ENCODE assay signal across 13 mouse cellular contexts in the genomic region with DNA sequence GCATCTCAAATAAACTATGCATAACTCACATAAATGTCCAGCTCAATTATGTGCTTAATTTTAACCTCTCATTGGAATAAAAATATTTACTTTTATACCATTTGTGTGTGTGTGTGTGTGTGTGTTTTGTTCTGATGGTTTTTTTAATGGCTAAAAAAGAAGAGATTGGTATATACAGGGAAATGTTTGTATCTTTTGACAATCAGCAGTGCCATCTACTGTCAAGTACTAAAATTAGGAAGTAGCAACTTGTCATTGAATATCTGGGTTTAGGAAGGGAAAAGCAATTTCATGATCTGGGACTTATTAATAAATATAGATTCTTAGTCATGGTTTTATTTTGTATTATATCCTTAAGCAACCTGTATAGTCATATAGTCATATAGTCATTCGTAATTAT. TPM values are rescaled to one million over a fixed set of nuclear protein-coding genes. Genes with fewer than 3 reads are reported as not detected.
DNase-seq lines count a peak whose midpoint lies in the region; ATAC-seq and TF ChIP-seq lines count a peak whose summit lies in the region.
"Had no signal": no experiment of that assay in that cellular context is flagged by ENCODE, and none has a peak within 500 bp of the region (broad histone marks: within the 10 kb centered on the region; RNA-seq: fewer than 3 reads in every experiment).

No protein-coding gene starts in this region.

- H3K9ac ChIP-seq in forebrain, embryonic 13.5 days, result no peak overlapping the region
- H3K9ac ChIP-seq in forebrain, embryonic 12.5 days, result no peak overlapping the region

- no peak overlapping the region for H3K4me2 ChIP-seq in forebrain, embryonic 13.5 days
- H3K4me2 ChIP-seq in forebrain, embryonic 12.5 days, result no peak overlapping the region

- no peaks in the 10 kb centered on the region for H3K27me3 ChIP-seq in forebrain, embryonic 13.5 days
- H3K27me3 ChIP-seq in forebrain, embryonic 12.5 days, result no peaks in the 10 kb centered on the region; the same call in 1 of the 2 replicates

- H3K9me3 ChIP-seq in forebrain, embryonic 13.5 days (replicated peaks), result no peaks in the 10 kb centered on the region
- H3K9me3 ChIP-seq in forebrain, embryonic 12.5 days, result no peaks in the 10 kb centered on the region
- H3K9me3 ChIP-seq: hindbrain, embryonic 10.5 days had no signal

- no peaks in the 10 kb centered on the region for H3K36me3 ChIP-seq in forebrain, embryonic 13.5 days (ENCODE audit: poor library complexity, severe bottlenecking)
- H3K36me3 ChIP-seq in forebrain, embryonic 12.5 days (replicated peaks), result no peaks in the 10 kb centered on the region
- H3K36me3 ChIP-seq: hindbrain, embryonic 10.5 days had no signal

- H3K27ac ChIP-seq in forebrain, embryonic 13.5 days, result no peak overlapping the region
- no peak overlapping the region for H3K27ac ChIP-seq in forebrain, embryonic 12.5 days
- H3K27ac ChIP-seq in layer of hippocampus, adult 2 months, result no peak overlapping the region
- H3K27ac ChIP-seq: hindbrain, embryonic 10.5 days had no signal

- no peak for DNase-seq in layer of hippocampus, adult 2 months (ENCODE audit: low spot score in 2 of 2)
- DNase-seq in layer of hippocampus, adult 9-11 months, result no peak
- peak; percentile 34 for DNase-seq in 416B (ENCODE audit: low read depth)
- peak; percentile 49 for DNase-seq in brain, adult 2 months (ENCODE audit: low read depth, low spot score)
- no peak for DNase-seq in urinary bladder, postnatal 10 days (ENCODE audit: low spot score)
- no peak for DNase-seq in left cerebral cortex, adult 8-10 months (ENCODE audit: low spot score in 2 of 2)
- DNase-seq: cerebellum, postnatal 36 days; kidney, postnatal 36 days; thymus, postnatal 25 days had no signal

- peak; percentile 58 for ATAC-seq in forebrain, embryonic 13.5 days
- no peak for ATAC-seq in forebrain, embryonic 12.5 days (ENCODE audit: low FRiP score)

- WGBS in forebrain, embryonic 13.5 days, result 88% methylated on average over 1 of the region's 1 CpGs
- 90% methylated on average over 1 of the region's 1 CpGs for WGBS in forebrain, embryonic 12.5 days

- no peaks in the 10 kb centered on the region for H3K4me1 ChIP-seq in forebrain, embryonic 13.5 days
- H3K4me1 ChIP-seq in forebrain, embryonic 12.5 days, result no peaks in the 10 kb centered on the region; the same call in 1 of the 2 replicates

- peak; percentile 77 for TF ChIP-seq CTCF in layer of hippocampus, adult 2 months (conservative IDR thresholded peaks at IDR 0.05)

- H3K4me3 ChIP-seq in forebrain, embryonic 13.5 days, result no peak overlapping the region
- no peak overlapping the region for H3K4me3 ChIP-seq in forebrain, embryonic 12.5 days (replicated peaks)
- H3K4me3 ChIP-seq in layer of hippocampus, adult 2 months, result no peak overlapping the region
- H3K4me3 ChIP-seq: hindbrain, embryonic 10.5 days; myocyte had no signal

RNA-seq across cellular contexts. Expression of a gene that starts 43.3 kb away (rescaled TPM):
- polyA plus RNA-seq in forebrain, embryonic 13.5 days (2015; fragmentation: Nextera tagmentation; extraction: Ambion mirVana), result 4.4 and 6.0 TPM in 2 replicates
- 5.3 and 5.4 TPM in 2 replicates for polyA plus RNA-seq in forebrain, embryonic 12.5 days (2016; fragmentation: Nextera tagmentation; extraction: Ambion mirVana)
- 1 to 10 TPM; 9.0 TPM for total RNA-seq in layer of hippocampus, adult 2 months (2021)
- total RNA-seq in left cerebral cortex, adult 8-10 months (2022), result 10 to 100 TPM in 2 of 4 experiments, 1 to 10 TPM in 2; 8.6 to 15.7 (median 12.2) TPM

Comparison
In these comparisons a context has a peak if more than half of its experiments do, and no peak if none do; other contexts are left out.
1. DNase-seq: peak in 416B (single experiment) and brain, adult 2 months (single experiment); none in layer of hippocampus, adult 2 months (0 of 2), layer of hippocampus, adult 9-11 months (single experiment), urinary bladder, postnatal 10 days (single experiment) and left cerebral cortex, adult 8-10 months (0 of 2).